Mouse (Mus musculus) CH12.LX (cell line): Measurements from ENCODE around the gene Ppp1r18. TPM values are rescaled to one million over a fixed set of nuclear protein-coding genes. Genes with fewer than 3 reads are reported as not detected.

Source experiments
- DNase-seq: peaks from one replicate; pipeline ENCODE4 v3.0.0-alpha.2; 2013; ENCODE audit errors: extremely low read depth
- H3K27ac ChIP-seq: 2 replicates; pipeline ENCODE4 v1.5.1; 2012; ENCODE audit warnings: low read depth, mild to moderate bottlenecking, control low read depth, moderate library complexity; ENCODE audit not compliant: insufficient read depth
- H3K27me3 ChIP-seq: replicated peaks from 2 replicates; pipeline ENCODE3; 2012; ENCODE audit warnings: inconsistent platforms
- H3K36me3 ChIP-seq, 2 experiments: replicated peaks in 1 of 2; 2 replicates each; pipeline versions ENCODE3 to v1.6.1; 2012; ENCODE audit warnings: inconsistent platforms in 1 of 2, low read length in 1 of 2, mild to moderate bottlenecking in 1 of 2, mixed read lengths in 1 of 2, moderate library complexity in 1 of 2; ENCODE audit not compliant: control insufficient read depth in 1 of 2, insufficient read depth in 1 of 2
- H3K4me1 ChIP-seq, 2 experiments: 2 replicates each; pipeline ENCODE4 v1.6.1; 2012; ENCODE audit warnings: inconsistent platforms in 1 of 2, moderate library complexity in 1 of 2; ENCODE audit not compliant: insufficient read depth in 2 of 2, control insufficient read depth in 1 of 2
- H3K4me2 ChIP-seq: 2 replicates; pipeline ENCODE4 v1.6.1; 2012; ENCODE audit warnings: low read depth, mild to moderate bottlenecking, control low read depth; ENCODE audit not compliant: poor library complexity, insufficient read depth, severe bottlenecking
- H3K4me3 ChIP-seq, 3 experiments: fragments of 150-350 bp in 1 of 3; sonication (generic) in 1 of 3; replicated peaks in 1 of 3; 2 replicates each; pipeline versions ENCODE3 to v1.5.1; 2011 to 2012; ENCODE audit warnings: low read depth in 2 of 3, low read length in 2 of 3, mild to moderate bottlenecking in 2 of 3, moderate library complexity in 2 of 3, control low read depth in 1 of 3, improper control_type of control experiment in 1 of 3, inconsistent platforms in 1 of 3, mixed read lengths in 1 of 3; ENCODE audit not compliant: poor library complexity in 1 of 3
- H3K79me2 ChIP-seq: replicated peaks from 2 replicates; pipeline ENCODE4 v1.6.1; 2012; ENCODE audit warnings: mild to moderate bottlenecking, moderate library complexity; ENCODE audit not compliant: control insufficient read depth, poor library complexity, insufficient read depth, severe bottlenecking; ENCODE audit errors: extremely low read depth
- H3K9ac ChIP-seq: 2 replicates; pipeline ENCODE4 v1.6.1; 2012; ENCODE audit warnings: low read depth, mild to moderate bottlenecking, control low read depth, moderate library complexity; ENCODE audit not compliant: insufficient read depth
- H3K9me3 ChIP-seq: replicated peaks from 2 replicates; pipeline ENCODE3; 2012; ENCODE audit warnings: low read length, inconsistent platforms, mixed read lengths
- BHLHE40 ChIP-seq: IDR thresholded peaks from 2 replicates; pipeline ENCODE4 v1.6.1; 2011; ENCODE audit warnings: mild to moderate bottlenecking, low read depth, low read length, improper control_type of control experiment
- CHD1 ChIP-seq: IDR thresholded peaks from 2 replicates; pipeline ENCODE4 v1.6.1; 2012; ENCODE audit warnings: low read depth, low read length, improper control_type of control experiment, inconsistent platforms
- CHD2 ChIP-seq: IDR thresholded peaks from 2 replicates; pipeline ENCODE4 v1.6.1; 2011; ENCODE audit warnings: low read length, improper control_type of control experiment
- E2F4 ChIP-seq: IDR thresholded peaks from 2 replicates; pipeline ENCODE4 v1.6.1; 2011; ENCODE audit warnings: low read depth, low read length, improper control_type of control experiment; ENCODE audit not compliant: insufficient replicate concordance
- ELF1 ChIP-seq: IDR thresholded peaks from 2 replicates; pipeline ENCODE4 v1.6.1; 2014; ENCODE audit warnings: low read depth, mild to moderate bottlenecking, inconsistent platforms, low read length, improper control_type of control experiment
- ETS1 ChIP-seq: conservative IDR thresholded peaks from 2 replicates; pipeline ENCODE4 v1.6.1; 2012; ENCODE audit warnings: low read depth, mild to moderate bottlenecking, inconsistent platforms, low read length, improper control_type of control experiment, moderate library complexity
- IRF4 ChIP-seq: IDR thresholded peaks from 2 replicates; pipeline ENCODE4 v1.6.1; 2014; ENCODE audit warnings: low read depth, mild to moderate bottlenecking, inconsistent platforms, low read length, improper control_type of control experiment
- JUND ChIP-seq: conservative IDR thresholded peaks from 2 replicates; pipeline ENCODE4 v1.6.1; 2011; ENCODE audit warnings: low read depth, low read length, improper control_type of control experiment
- MAZ ChIP-seq: IDR thresholded peaks from 2 replicates; pipeline ENCODE4 v1.6.1; 2012; ENCODE audit warnings: low read depth, mild to moderate bottlenecking, inconsistent platforms, low read length, improper control_type of control experiment, moderate library complexity
- MXI1 ChIP-seq: IDR thresholded peaks from 2 replicates; pipeline ENCODE4 v1.6.1; 2011; ENCODE audit warnings: mild to moderate bottlenecking, low read depth, low read length, improper control_type of control experiment
- MYC ChIP-seq: IDR thresholded peaks from 2 replicates; pipeline ENCODE4 v1.6.1; 2011; ENCODE audit warnings: low read depth, mild to moderate bottlenecking, improper control_type of control experiment, low read length
- POLR2AphosphoS2 ChIP-seq: IDR thresholded peaks from 2 replicates; pipeline ENCODE4 v1.6.1; 2011; ENCODE audit warnings: low read depth, low read length, improper control_type of control experiment
- SIN3A ChIP-seq: IDR thresholded peaks from 2 replicates; pipeline ENCODE4 v1.6.1; 2012; ENCODE audit warnings: low read length, improper control_type of control experiment, inconsistent platforms
- TCF12 ChIP-seq: IDR thresholded peaks from 2 replicates; pipeline ENCODE4 v1.6.1; 2014; ENCODE audit warnings: low read depth, mild to moderate bottlenecking, inconsistent platforms, low read length, improper control_type of control experiment
- UBTF ChIP-seq: IDR thresholded peaks from 2 replicates; pipeline ENCODE4 v1.6.1; 2012; ENCODE audit warnings: low read depth, mild to moderate bottlenecking, inconsistent platforms, low read length, improper control_type of control experiment, moderate library complexity
- dilution Hi-C: fragments of 300-500 bp; cut with MboI; formaldehyde crosslinking; loops from 2 replicates; pipeline ENCODE4 v1.14.3; 2020; ENCODE audit warnings: low sequenced_read_pairs; ENCODE audit not compliant: extremely low pct_unique_long_range_greater_than_20kb, extremely low pct_ligation_motif_present
- in situ Hi-C: fragments of 300-500 bp; cut with MboI; formaldehyde crosslinking; loops from 3 replicates; pipeline ENCODE4 v1.14.3; 2019; ENCODE audit warnings: low sequenced_read_pairs, low pct_ligation_motif_present, low pct_unique_long_range_greater_than_20kb, mixed read lengths
- polyA plus RNA-seq: library from polyadenylated mRNA; unstranded; fragments of >175 nt; gene quantifications from 2 replicates; pipeline ENCODE4 v1.2.1, GENCODE M21; 2012; ENCODE audit warnings: low read depth; ENCODE audit not compliant: insufficient read length
- total RNA-seq, 2 experiments: library from RNA; depleted of rRNA; stranded (reverse); fragments of 300-350 nt in 1 of 2; fragments of >200 nt in 1 of 2; gene quantifications; 2 replicates each; pipeline ENCODE4 v1.2.3; 2012 to 2014

Ppp1r18 gene
- total and polyA plus RNA-seq, 3 experiments = 8.5 to 50.1 (median 21.4) TPM

- H3K36me3 ChIP-seq = peaks cover 0 to 21% of the 10 kb centered on the region in 2 experiments
- H3K4me2 ChIP-seq = peak overlapping the region; percentile 85
- no peaks in the 10 kb centered on the region for H3K27me3 ChIP-seq
- peaks cover 51% of the 10 kb centered on the region for H3K79me2 ChIP-seq
- no peak for TF ChIP-seq MYC
- 0 out of 2 replicates have a peak, but pooled peaks have one; percentile 19 for TF ChIP-seq SIN3A
- no peak for TF ChIP-seq MXI1
- no peak for TF ChIP-seq UBTF
- TF ChIP-seq E2F4 = no peak
- no peak for TF ChIP-seq BHLHE40
- no peak for TF ChIP-seq JUND
- peaks cover 0 to 32% of the 10 kb centered on the region in 2 experiments; a peak in 2 of 4 replicates for H3K4me1 ChIP-seq
- peak overlapping the region; percentile 63 to 99 (median 74) for H3K4me3 ChIP-seq
- peak overlapping the region; percentile 83 for H3K27ac ChIP-seq
- in situ Hi-C loops (loop anchor here (10.0 kb wide), 1 partner anchor 134 kb away; no protein-coding TSS in a partner anchor), dilution Hi-C loops (no loop called here)
- peak overlapping the region; percentile 69 for H3K9ac ChIP-seq
- peaks cover 4% of the 10 kb centered on the region for H3K9me3 ChIP-seq
- no peak for DNase-seq
Measured at GRCm38 (mm10) chr17:35868961-35869345, 3.6 kb downstream of the Ppp1r18 start.

GRCm38 (mm10) chr17:35869346-35870067, 4.1 kb downstream of the Ppp1r18 start:
- TF ChIP-seq ETS1 (peak; percentile 25), IRF4 (peak; percentile 31; the same call in 1 of the 2 replicates), UBTF (0 out of 2 replicates have a peak, but pooled peaks have one; percentile 17), E2F4 (no peak), MAZ (peak; percentile 78), POLR2AphosphoS2 (no peak), TCF12 (peak; percentile 55; the same call in 1 of the 2 replicates), MYC (no peak), ELF1 (peak; percentile 29; the same call in 1 of the 2 replicates), CHD1 (no peak), CHD2 (peak; percentile 91)
- Histone ChIP-seq H3K36me3 (peaks cover 6 to 27% of the 10 kb centered on the region in 2 experiments), H3K9me3 (peaks cover 4% of the 10 kb centered on the region), H3K79me2 (peaks cover 51% of the 10 kb centered on the region), H3K27me3 (no peaks in the 10 kb centered on the region), H3K4me1 (peaks cover 0 to 35% of the 10 kb centered on the region in 2 experiments; a peak in 2 of 4 replicates), H3K27ac (peak overlapping the region; percentile 83), H3K4me3 (peak overlapping the region; percentile 63 to 99 (median 74)), H3K4me2 (peak overlapping the region; percentile 85), H3K9ac (peak overlapping the region; percentile 69)
- dilution Hi-C loops = no loop called here
- peak; percentile 68 for DNase-seq
- in situ Hi-C loops = loop anchor here (5.0 to 10.0 kb wide), 2 partner anchors 32 to 135 kb away; partner anchors contain the start of gene Tubb5
